Mouse (Mus musculus): ENCODE measurements around the gene Dclre1a.

Dclre1a gene

DNA sequence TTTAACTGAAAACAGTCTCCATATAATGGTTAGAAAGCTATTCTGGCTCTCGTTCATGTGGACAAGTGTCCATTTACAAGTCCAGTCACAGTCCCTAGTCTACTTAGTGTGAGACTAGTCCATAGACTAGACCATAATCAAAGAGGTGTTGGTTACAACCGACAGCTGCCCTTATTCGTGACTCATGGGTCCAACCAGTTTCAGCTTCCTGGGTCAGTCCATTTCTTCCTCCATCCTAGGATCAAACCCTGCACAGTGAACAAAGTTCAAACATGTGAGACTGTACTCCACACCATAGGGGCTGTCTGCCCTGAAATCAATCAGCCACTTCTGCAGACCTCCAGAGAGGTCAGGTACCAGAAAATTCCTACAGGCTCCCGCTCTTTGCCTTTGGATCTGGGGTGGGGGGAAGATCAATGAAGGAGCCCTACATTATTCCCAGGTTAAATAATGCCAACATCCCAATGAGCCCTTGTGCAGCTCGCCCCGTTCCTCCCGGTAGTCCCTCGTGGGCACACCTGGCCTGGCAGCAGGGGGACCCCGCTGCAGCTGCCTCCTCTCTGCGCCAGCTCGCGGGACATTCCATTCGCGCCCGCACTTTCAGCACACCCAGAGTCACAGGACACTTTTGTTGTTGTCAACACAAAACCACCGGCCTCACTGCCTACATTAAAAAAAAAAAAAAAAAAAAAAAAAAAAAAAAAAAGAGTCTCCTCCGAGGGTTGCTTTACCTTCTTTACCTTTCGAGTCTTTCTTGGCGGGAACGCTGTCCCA, at the start of gene Dclre1a:
Dclre1a (minus strand) TSS at position 767 of the 774 bp plus-strand sequence.
- DNase-seq, result peak; percentile 64

GRCm38 (mm10) chr19:56592472-56592871, 44.5 kb upstream of the Dclre1a start:
- no peak for DNase-seq

- DNase-seq, result no peak
Observed at GRCm38 (mm10) chr19:56590250-56590649, 42.2 kb upstream of the Dclre1a start.

DNA sequence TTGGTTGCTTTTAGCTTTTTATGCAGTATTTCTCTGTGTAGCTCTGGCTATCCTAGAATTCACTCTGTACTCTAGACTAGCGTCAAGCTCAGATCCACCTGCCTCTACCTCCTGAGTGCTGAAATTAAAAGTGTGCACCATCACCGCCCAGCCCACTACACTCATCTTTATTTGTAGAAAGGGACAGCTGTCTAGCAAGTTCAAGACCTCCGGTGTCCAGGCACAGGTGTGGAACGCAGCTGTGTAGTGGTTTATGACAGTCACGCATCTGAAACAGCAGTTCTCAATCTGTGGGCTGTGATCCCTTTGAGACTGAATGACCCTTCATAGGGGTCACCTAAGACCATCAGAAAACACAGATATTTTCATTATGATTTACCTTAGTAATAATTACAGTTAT, 41.4 kb upstream of the Dclre1a start:
- no peak for DNase-seq

DNA sequence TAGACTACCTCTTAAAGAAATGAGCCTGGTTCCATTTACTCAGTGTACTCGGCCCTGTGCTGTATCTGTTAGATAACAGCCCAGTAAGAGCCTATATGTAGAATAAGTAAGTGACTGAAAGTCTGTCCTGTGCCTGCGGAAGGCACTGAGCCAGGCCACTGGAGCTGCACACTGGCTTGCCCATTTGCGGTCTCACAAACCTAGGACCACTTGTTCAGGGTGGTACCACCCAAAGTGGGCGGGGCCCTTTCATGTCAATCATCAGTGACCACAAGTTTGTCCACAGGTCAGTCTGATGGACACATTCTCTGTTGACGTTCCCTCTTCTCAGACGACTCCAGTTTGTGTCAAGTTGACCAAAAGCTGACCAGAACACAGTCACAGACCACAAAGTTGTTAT, 41.0 kb upstream of the Dclre1a start:
- no peak for DNase-seq

- DNase-seq, result no peak
Observed at GRCm38 (mm10) chr19:56588205-56588626, 40.2 kb upstream of the Dclre1a start.

DNA sequence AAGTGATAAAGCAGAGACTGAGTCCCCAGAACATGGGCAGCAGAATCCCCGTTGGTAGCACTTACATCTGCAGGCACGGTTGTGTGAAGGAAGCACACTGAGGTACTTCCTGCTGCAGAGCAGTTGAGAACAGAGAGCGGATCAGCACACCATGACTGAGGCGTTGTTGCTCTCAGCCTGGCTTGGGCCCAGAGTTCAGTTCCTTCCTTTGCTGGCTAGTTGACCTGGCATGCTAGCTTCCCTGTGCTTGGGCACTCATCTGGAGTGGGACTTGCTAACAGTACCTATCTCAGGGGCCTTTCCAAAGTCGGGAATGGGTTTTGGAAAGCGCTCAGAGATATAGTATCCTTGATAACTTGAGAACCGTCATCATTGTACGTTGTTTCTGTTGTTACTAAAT, 38.3 kb upstream of the Dclre1a start:
- no peak for DNase-seq

DNA sequence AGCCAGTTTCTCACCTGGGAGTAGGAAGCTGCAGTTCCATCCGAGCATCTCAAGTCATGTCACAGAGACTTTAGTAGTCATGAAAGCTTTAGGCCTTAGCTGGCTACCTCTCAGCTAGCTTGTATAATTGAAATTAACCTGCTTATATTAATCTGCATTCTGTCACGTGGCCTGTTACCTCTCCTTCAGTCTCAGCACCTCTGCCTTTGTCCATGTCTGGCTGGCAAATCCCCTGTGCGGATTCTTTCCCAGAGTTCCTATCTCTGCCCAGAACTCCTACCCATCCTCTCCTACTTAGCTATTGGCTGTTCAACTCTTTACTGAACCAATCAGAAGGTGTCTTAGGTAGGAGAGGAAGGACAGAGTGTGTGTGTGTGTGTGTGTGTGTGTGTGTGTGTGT, 36.3 kb upstream of the Dclre1a start:
- DNase-seq, result no peak

- no peak for DNase-seq
Observed at GRCm38 (mm10) chr19:56583785-56584184, 35.8 kb upstream of the Dclre1a start.

DNA sequence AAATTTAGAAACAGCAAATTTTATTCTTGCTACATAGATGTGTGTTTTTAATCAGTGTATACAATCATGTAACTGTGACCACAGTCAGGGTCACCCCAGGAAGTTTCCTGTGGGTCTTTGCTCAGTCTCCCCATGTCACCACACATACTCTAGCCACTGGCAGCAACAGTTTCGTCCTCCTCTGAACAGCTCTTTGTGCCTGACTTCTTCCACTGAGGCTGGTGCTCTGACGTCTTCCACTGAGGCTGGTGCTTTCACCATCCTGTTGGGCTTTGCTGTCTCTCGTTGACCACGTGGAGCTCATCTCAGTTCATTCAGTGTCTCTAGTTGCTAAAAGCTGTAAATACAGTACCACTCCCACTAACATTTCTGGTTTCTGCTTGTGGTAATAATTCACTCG, 34.0 kb upstream of the Dclre1a start:
- no peak for DNase-seq

GRCm38 (mm10) chr19:56577801-56578200, 29.8 kb upstream of the Dclre1a start:
- DNase-seq, result no peak

DNA sequence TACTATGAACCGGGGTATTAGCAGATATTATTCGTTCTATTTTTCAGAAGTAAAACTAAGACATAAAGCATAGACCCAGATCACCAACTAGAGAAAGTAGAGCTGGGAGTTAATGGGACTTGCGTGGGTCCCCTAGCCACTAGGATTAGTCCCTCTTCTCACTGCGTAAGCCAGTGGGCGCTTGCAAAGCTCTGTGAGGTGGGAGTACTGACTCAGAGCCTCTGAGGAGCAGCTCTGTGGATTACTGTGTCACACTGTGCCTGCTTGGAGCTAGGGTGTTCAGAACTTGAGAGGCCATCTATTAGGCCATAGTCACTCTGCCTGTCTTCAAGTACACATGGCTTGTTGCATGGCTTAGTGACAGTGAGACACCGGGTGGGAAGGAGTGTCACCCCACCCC, 25.2 kb upstream of the Dclre1a start:
- DNase-seq, result no peak

- DNase-seq, result no peak
Observed at GRCm38 (mm10) chr19:56571913-56572312, 23.9 kb upstream of the Dclre1a start.

DNA sequence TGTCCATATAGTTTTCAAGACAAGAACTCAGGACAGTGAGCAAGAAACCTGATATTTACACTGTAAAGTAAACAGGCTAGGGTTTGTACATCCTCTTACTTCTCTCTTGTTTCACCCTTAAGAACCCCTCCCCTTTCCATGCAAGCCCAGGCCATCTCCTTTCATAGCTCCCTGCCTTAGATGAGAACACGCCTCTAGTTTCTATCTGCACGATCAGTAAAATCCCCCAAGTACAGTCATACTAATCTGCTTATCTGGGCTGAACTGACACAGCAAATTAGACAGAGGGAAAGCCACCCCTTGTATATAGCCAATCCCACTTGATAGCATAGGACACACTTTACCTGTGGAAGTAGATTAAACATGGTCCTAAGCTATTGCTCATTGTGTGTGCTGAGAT, 23.2 kb upstream of the Dclre1a start:
- DNase-seq, result no peak

GRCm38 (mm10) chr19:56570781-56571180, 22.8 kb upstream of the Dclre1a start:
- no peak for DNase-seq

DNA sequence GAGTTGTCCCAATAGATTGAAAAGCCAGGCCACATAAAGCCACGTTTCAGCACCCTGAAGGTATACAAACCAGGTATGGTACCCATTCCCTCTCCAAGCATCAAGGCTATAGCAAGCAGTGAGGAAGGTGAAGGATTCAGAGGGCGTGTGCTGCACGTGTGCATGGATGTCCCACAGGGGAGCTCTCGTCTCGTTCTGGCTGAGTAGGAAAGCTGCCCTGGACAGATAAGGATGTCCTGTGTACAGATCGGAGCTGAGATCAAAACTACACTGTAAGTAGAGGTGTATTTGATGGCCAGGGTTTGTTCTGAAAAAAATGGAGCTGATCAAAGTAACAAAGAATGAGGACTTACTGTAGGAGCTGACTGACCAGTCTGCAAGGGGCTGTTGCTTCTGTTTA, 18.9 kb upstream of the Dclre1a start:
- DNase-seq, result no peak

GRCm38 (mm10) chr19:56566041-56566440, 18.0 kb upstream of the Dclre1a start:
- peak; percentile 46 for DNase-seq

- no peak for DNase-seq
Observed at GRCm38 (mm10) chr19:56565358-56565757, 17.3 kb upstream of the Dclre1a start.

- DNase-seq, result no peak
Observed at GRCm38 (mm10) chr19:56563469-56563868, 15.4 kb upstream of the Dclre1a start.

GRCm38 (mm10) chr19:56562433-56563138, 14.6 kb upstream of the Dclre1a start:
- no peak for DNase-seq

- no peak for DNase-seq
Observed at GRCm38 (mm10) chr19:56555972-56556371, 8.0 kb upstream of the Dclre1a start.

DNA sequence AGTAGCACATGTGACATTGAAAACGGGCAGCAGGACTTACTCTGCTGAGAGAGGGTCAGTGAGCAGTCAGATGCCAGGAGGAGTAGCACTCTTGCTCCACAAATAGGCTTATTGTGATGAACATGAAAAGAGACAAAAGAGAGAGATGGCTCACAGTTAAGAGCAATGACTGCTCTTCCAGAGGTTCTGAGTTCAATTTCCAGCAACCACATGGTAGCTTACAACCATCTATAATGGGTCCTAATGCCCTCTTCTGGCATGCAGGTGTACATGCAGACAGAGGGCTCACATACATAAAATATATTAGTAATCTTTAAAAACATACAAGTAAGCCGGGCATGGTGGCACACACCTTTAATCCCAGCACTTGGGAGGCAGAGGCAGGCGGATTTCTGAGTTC, 5.2 kb upstream of the Dclre1a start:
- no peak for DNase-seq

DNA sequence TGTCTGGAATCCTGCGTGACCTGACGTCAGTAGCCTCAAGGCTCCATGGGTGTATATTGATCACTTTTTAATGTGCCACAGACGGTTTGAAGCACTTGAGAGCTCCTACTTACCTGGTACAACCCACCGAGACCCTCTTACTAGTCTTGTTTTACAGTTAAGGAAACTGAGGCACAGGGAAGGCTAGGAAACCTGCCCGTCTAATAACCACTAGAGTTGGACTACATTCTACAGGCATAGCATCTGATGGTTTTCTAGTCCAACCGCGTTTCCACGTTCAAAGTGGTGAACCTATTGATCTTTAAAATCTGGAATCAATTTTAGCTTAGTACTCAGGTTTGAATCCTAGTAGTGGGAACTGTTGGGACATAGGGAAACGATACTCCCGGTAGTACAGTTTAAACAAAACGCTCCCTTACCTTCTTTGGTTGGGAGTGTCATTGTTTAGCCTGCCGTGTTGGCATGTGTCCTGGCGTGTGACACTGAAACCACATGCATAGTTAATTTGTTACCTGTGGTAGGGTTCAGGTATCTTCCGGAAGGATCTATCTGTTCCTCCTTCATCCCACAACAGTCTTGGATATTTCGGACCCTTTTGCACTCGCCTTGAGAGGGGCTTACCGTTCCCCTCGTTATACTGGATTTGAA, 1.1 kb upstream of the Dclre1a start:
- DNase-seq, result peak; percentile 39

Measured in kidney, adult 11 months (tissue).